Mouse (Mus musculus) embryonic facial prominence, embryonic 15.5 days (tissue): ENCODE results near the gene Hbs1l. TPM values are rescaled to one million over a fixed set of nuclear protein-coding genes. Genes with fewer than 3 reads are reported as not detected.

Experiments
- ATAC-seq: fragments of 200-750 bp; cut with Nextera tagmentation; 2 replicates; pipeline ENCODE4 v1.8.0; 2017; ENCODE audit warnings: low read depth, moderate TSS enrichment; ENCODE audit not compliant: insufficient number of reproducible peaks, low FRiP score, low TSS enrichment
- H3K27ac ChIP-seq: fragments of 300-500 bp; sonication (generic); replicated peaks from 2 replicates; pipeline ENCODE4 v1.5.1; 2015; ENCODE audit warnings: mild to moderate bottlenecking, inconsistent platforms
- H3K27me3 ChIP-seq: fragments of 300-500 bp; sonication (generic); 2 replicates; pipeline ENCODE4 v1.6.1; 2015; ENCODE audit warnings: inconsistent platforms
- H3K36me3 ChIP-seq: fragments of 300-500 bp; sonication (generic); 2 replicates; pipeline ENCODE4 v1.6.1; 2015; ENCODE audit warnings: mild to moderate bottlenecking, inconsistent platforms
- H3K4me1 ChIP-seq: fragments of 300-500 bp; sonication (generic); 2 replicates; pipeline ENCODE4 v1.6.1; 2015; ENCODE audit warnings: inconsistent platforms
- H3K4me2 ChIP-seq: fragments of 300-500 bp; sonication (generic); replicated peaks from 2 replicates; pipeline ENCODE4 v1.6.1; 2015; ENCODE audit warnings: mild to moderate bottlenecking, inconsistent platforms
- H3K4me3 ChIP-seq: fragments of 300-500 bp; sonication (generic); replicated peaks from 2 replicates; pipeline ENCODE4 v1.5.1; 2015; ENCODE audit warnings: mild to moderate bottlenecking, inconsistent platforms
- H3K9ac ChIP-seq: fragments of 300-500 bp; sonication (generic); 2 replicates; pipeline ENCODE4 v1.6.1; 2015; ENCODE audit warnings: inconsistent platforms
- H3K9me3 ChIP-seq: fragments of 300-500 bp; sonication (generic); replicated peaks from 2 replicates; pipeline ENCODE4 v1.6.1; 2016; ENCODE audit warnings: inconsistent platforms
- WGBS: fragments of 180-500 bp; shearing (Covaris S2); methylation state at CpG from one replicate; pipeline ENCODE4 v1.1.7; 2015; 5-methylcytosine and 5-hydroxymethylcytosine counted together
- polyA plus RNA-seq: library from polyadenylated mRNA; unstranded; fragments of >200 nt; fragmentation: Nextera tagmentation; extraction: Ambion mirVana; gene quantifications from 2 replicates; pipeline ENCODE4 v1.2.1, GENCODE M21; 2015

The Hbs1l gene
- polyA plus RNA-seq, 1 experiment from 2014 or later = 77.7 TPM

- ATAC-seq = no peak
- WGBS = 83% methylated on average over 5 of the region's 5 CpGs
- no peak overlapping the region for H3K4me3 ChIP-seq
- no peak overlapping the region for H3K27ac ChIP-seq
- H3K4me1 ChIP-seq = no peaks in the 10 kb centered on the region
- no peak overlapping the region for H3K9ac ChIP-seq
- H3K27me3 ChIP-seq = no peaks in the 10 kb centered on the region
- H3K9me3 ChIP-seq = no peaks in the 10 kb centered on the region
- H3K36me3 ChIP-seq = no peaks in the 10 kb centered on the region
- H3K4me2 ChIP-seq = no peak overlapping the region
These were observed 24.9 kb upstream of the Hbs1l start for GRCm38 (mm10) chr10:21270905-21271304.

GRCm38 (mm10) chr10:21271310-21271709 lies 24.5 kb upstream of the Hbs1l start:
- H3K9ac ChIP-seq = no peak overlapping the region
- H3K4me2 ChIP-seq = no peak overlapping the region
- no peak for ATAC-seq
- no peaks in the 10 kb centered on the region for H3K9me3 ChIP-seq
- 98% methylated on average over 2 of the region's 2 CpGs for WGBS
- H3K27ac ChIP-seq = no peak overlapping the region
- no peaks in the 10 kb centered on the region for H3K27me3 ChIP-seq
- no peaks in the 10 kb centered on the region for H3K4me1 ChIP-seq
- H3K36me3 ChIP-seq = no peaks in the 10 kb centered on the region
- H3K4me3 ChIP-seq = no peak overlapping the region

GRCm38 (mm10) chr10:21271785-21272184 lies 24.0 kb upstream of the Hbs1l start:
- Histone ChIP-seq H3K36me3 (no peaks in the 10 kb centered on the region), H3K4me1 (no peaks in the 10 kb centered on the region), H3K9me3 (no peaks in the 10 kb centered on the region), H3K9ac (no peak overlapping the region), H3K27ac (no peak overlapping the region), H3K27me3 (no peaks in the 10 kb centered on the region), H3K4me2 (no peak overlapping the region), H3K4me3 (no peak overlapping the region)
- WGBS = 62% methylated on average over 6 of the region's 6 CpGs
- no peak for ATAC-seq

- Histone ChIP-seq H3K4me3 (no peak overlapping the region), H3K9me3 (no peaks in the 10 kb centered on the region), H3K4me1 (no peaks in the 10 kb centered on the region), H3K27ac (no peak overlapping the region), H3K36me3 (no peaks in the 10 kb centered on the region), H3K9ac (no peak overlapping the region), H3K4me2 (no peak overlapping the region), H3K27me3 (no peaks in the 10 kb centered on the region)
- 58% methylated on average over 10 of the region's 10 CpGs for WGBS
- ATAC-seq = no peak
These were observed 8.3 kb upstream of the Hbs1l start for GRCm38 (mm10) chr10:21287243-21288127.

- no peak overlapping the region for H3K4me2 ChIP-seq
- ATAC-seq = no peak
- H3K27ac ChIP-seq = no peak overlapping the region
- H3K4me3 ChIP-seq = no peak overlapping the region
- no peaks in the 10 kb centered on the region for H3K9me3 ChIP-seq
- H3K9ac ChIP-seq = no peak overlapping the region
- 44% methylated on average over 4 of the region's 4 CpGs for WGBS
- H3K4me1 ChIP-seq = no peaks in the 10 kb centered on the region
- H3K27me3 ChIP-seq = no peaks in the 10 kb centered on the region
- no peaks in the 10 kb centered on the region for H3K36me3 ChIP-seq
These were observed 4.6 kb upstream of the Hbs1l start for GRCm38 (mm10) chr10:21291228-21291627.

- WGBS = 89% methylated on average over 2 of the region's 2 CpGs
These were observed 1.6 kb upstream of the Hbs1l start for GRCm38 (mm10) chr10:21294217-21294616.

GRCm38 (mm10) chr10:21295397-21295758 lies 401 bp upstream of the Hbs1l start:
- ATAC-seq = no peak
- Histone ChIP-seq H3K4me3 (peak overlapping the region; percentile 98), H3K4me2 (peak overlapping the region; percentile 48), H3K9me3 (no peaks in the 10 kb centered on the region), H3K36me3 (peaks cover 7% of the 10 kb centered on the region; the same call in 1 of the 2 replicates), H3K27me3 (no peaks in the 10 kb centered on the region), H3K9ac (no peak overlapping the region; the same call in 1 of the 2 replicates), H3K27ac (no peak overlapping the region), H3K4me1 (peaks cover 13% of the 10 kb centered on the region)
- WGBS = 37% methylated on average over 4 of the region's 4 CpGs

More at GRCm38 (mm10) chr10:21294217-21294616, 1.6 kb upstream of the Hbs1l start:
- ATAC-seq = no peak
- Histone ChIP-seq H3K4me1 (peaks cover 13% of the 10 kb centered on the region), H3K9me3 (no peaks in the 10 kb centered on the region), H3K27ac (no peak overlapping the region), H3K4me2 (no peak overlapping the region), H3K9ac (no peak overlapping the region), H3K36me3 (no peaks in the 10 kb centered on the region; the same call in 1 of the 2 replicates), H3K27me3 (no peaks in the 10 kb centered on the region), H3K4me3 (no peak overlapping the region)

- no peak overlapping the region for H3K4me3 ChIP-seq
- 83% methylated on average over 2 of the region's 2 CpGs for WGBS
- H3K4me1 ChIP-seq = peaks cover 13% of the 10 kb centered on the region
- H3K4me2 ChIP-seq = no peak overlapping the region
- no peak for ATAC-seq
- peaks cover 27% of the 10 kb centered on the region for H3K36me3 ChIP-seq
- H3K27me3 ChIP-seq = no peaks in the 10 kb centered on the region
- H3K9ac ChIP-seq = no peak overlapping the region
- no peak overlapping the region for H3K27ac ChIP-seq
- H3K9me3 ChIP-seq = no peaks in the 10 kb centered on the region
These were observed 3.2 kb downstream of the Hbs1l start for GRCm38 (mm10) chr10:21298972-21299371.

- H3K4me3 ChIP-seq = no peak overlapping the region
- 89% methylated on average over 7 of the region's 7 CpGs for WGBS
- no peaks in the 10 kb centered on the region for H3K9me3 ChIP-seq
- H3K4me1 ChIP-seq = peaks cover 10% of the 10 kb centered on the region
- no peak overlapping the region for H3K4me2 ChIP-seq
- H3K9ac ChIP-seq = no peak overlapping the region
- no peak for ATAC-seq
- H3K27me3 ChIP-seq = no peaks in the 10 kb centered on the region
- H3K36me3 ChIP-seq = peaks cover 39% of the 10 kb centered on the region
- no peak overlapping the region for H3K27ac ChIP-seq
These were observed 6.0 kb downstream of the Hbs1l start for GRCm38 (mm10) chr10:21301822-21302221.

GRCm38 (mm10) chr10:21304672-21305632 lies 9.2 kb downstream of the Hbs1l start:
- no peak for ATAC-seq
- Histone ChIP-seq H3K4me3 (no peak overlapping the region), H3K4me1 (no peaks in the 10 kb centered on the region), H3K9me3 (no peaks in the 10 kb centered on the region), H3K27ac (0 out of 2 replicates have a peak overlapping the region, but pooled peaks have one; percentile 24), H3K4me2 (no peak overlapping the region), H3K27me3 (no peaks in the 10 kb centered on the region), H3K36me3 (peaks cover 36% of the 10 kb centered on the region), H3K9ac (no peak overlapping the region)
- WGBS = 47% methylated on average over 11 of the region's 11 CpGs

GRCm38 (mm10) chr10:21313732-21314131 lies 18.0 kb downstream of the Hbs1l start:
- H3K9me3 ChIP-seq = no peaks in the 10 kb centered on the region
- WGBS = 51% methylated on average over 4 of the region's 4 CpGs
- no peak overlapping the region for H3K4me3 ChIP-seq
- H3K4me2 ChIP-seq = no peak overlapping the region
- H3K27me3 ChIP-seq = no peaks in the 10 kb centered on the region
- ATAC-seq = no peak
- H3K27ac ChIP-seq = no peak overlapping the region
- no peak overlapping the region for H3K9ac ChIP-seq
- 0 out of 2 replicates have a peak, but pooled peaks cover 4% of the 10 kb centered on the region for H3K36me3 ChIP-seq
- no peaks in the 10 kb centered on the region for H3K4me1 ChIP-seq
